Mouse (Mus musculus): ENCODE measurements around the gene Mptx2. TPM values are rescaled to one million over a fixed set of nuclear protein-coding genes. Genes with fewer than 3 reads are reported as not detected.
"Not testable (repeated sequence)": the region's sequence is repeated elsewhere in the genome, so short reads cannot be mapped to it uniquely, and the experiment has no call there.

Gene Mptx2
- total RNA-seq, 1 experiment, result not detected

- TF ChIP-seq ZNF384 (IDR thresholded peaks at IDR 0.05; ENCODE audit: low read depth, low read length), result no peak
- H3K36me3 ChIP-seq (ENCODE audit: control insufficient read depth, insufficient read depth, low read length, poor library complexity, severe bottlenecking), result no peaks in the 10 kb centered on the region
- H3K9ac ChIP-seq (ENCODE audit: insufficient read depth, low read depth, low read length, poor library complexity, severe bottlenecking), result no peak overlapping the region
- no peak overlapping the region for H3K27ac ChIP-seq (ENCODE audit: insufficient read depth, low read depth, low read length, poor library complexity, severe bottlenecking)
- H3K4me1 ChIP-seq (ENCODE audit: control insufficient read depth in 2 of 2, insufficient read depth in 2 of 2, low read length in 2 of 2, poor library complexity in 1 of 2), result no peaks in the 10 kb centered on the region
- DNase-seq (ENCODE audit: low read depth, low spot score), result no peak
- in situ Hi-C loops (cut with MboI; ENCODE audit: low sequenced_read_pairs in 2 of 2, unreplicated experiment in 2 of 2), result no loop called here
- no peaks in the 10 kb centered on the region for H3K9me3 ChIP-seq (ENCODE audit: control insufficient read depth, insufficient read depth, low read depth, low read length)
- no peak overlapping the region for H3K4me3 ChIP-seq (ENCODE audit: insufficient read depth in 1 of 2, low read depth in 1 of 2, low read length in 2 of 2, poor library complexity in 1 of 2, severe bottlenecking in 1 of 2)
Observed at GRCm38 (mm10) chr1:173315725-173316124, 38.1 kb upstream of the Mptx2 start.

DNA sequence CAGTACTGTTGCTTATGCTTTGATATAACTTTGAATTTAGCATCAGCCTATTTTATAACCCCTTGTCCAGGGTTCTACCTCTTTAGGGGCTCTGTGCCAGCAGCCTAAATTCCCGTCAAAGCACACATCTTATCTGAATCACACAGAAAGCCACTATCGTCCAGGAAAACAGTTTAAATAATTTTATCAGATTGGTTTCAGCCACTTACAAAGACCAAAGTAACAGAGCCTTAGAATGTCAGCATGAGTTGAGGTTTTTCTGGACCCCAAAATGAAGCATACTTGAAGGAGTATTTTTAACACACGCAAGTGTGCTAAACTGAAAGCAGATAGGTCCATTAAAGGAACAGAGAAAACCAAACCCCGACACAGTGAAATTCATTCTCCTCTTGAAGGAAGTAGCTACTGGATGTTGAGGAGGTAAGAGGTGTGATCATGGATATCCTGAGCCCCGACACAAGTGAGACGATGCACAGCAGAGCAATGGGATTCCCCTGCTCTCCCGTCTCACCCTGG lies 36.0 kb upstream of the Mptx2 start:
- H3K4me1 ChIP-seq (ENCODE audit: control insufficient read depth in 2 of 2, insufficient read depth in 2 of 2, low read length in 2 of 2, poor library complexity in 1 of 2); in situ Hi-C loops (cut with MboI; ENCODE audit: low sequenced_read_pairs in 2 of 2, unreplicated experiment in 2 of 2); H3K36me3 ChIP-seq (ENCODE audit: control insufficient read depth, insufficient read depth, low read length, poor library complexity, severe bottlenecking); DNase-seq (ENCODE audit: low read depth, low spot score); H3K27ac ChIP-seq (ENCODE audit: insufficient read depth, low read depth, low read length, poor library complexity, severe bottlenecking); H3K9me3 ChIP-seq (ENCODE audit: control insufficient read depth, insufficient read depth, low read depth, low read length); H3K4me3 ChIP-seq (ENCODE audit: insufficient read depth in 1 of 2, low read depth in 1 of 2, low read length in 2 of 2, poor library complexity in 1 of 2, severe bottlenecking in 1 of 2); H3K9ac ChIP-seq (ENCODE audit: insufficient read depth, low read depth, low read length, poor library complexity, severe bottlenecking): not testable (repeated sequence)

GRCm38 (mm10) chr1:173302795-173303194 lies 25.2 kb upstream of the Mptx2 start:
- H3K9me3 ChIP-seq (ENCODE audit: control insufficient read depth, insufficient read depth, low read depth, low read length); H3K4me1 ChIP-seq (ENCODE audit: control insufficient read depth in 2 of 2, insufficient read depth in 2 of 2, low read length in 2 of 2, poor library complexity in 1 of 2); H3K9ac ChIP-seq (ENCODE audit: insufficient read depth, low read depth, low read length, poor library complexity, severe bottlenecking); H3K27ac ChIP-seq (ENCODE audit: insufficient read depth, low read depth, low read length, poor library complexity, severe bottlenecking); H3K36me3 ChIP-seq (ENCODE audit: control insufficient read depth, insufficient read depth, low read length, poor library complexity, severe bottlenecking); DNase-seq (ENCODE audit: low read depth, low spot score); in situ Hi-C loops (cut with MboI; ENCODE audit: low sequenced_read_pairs in 2 of 2, unreplicated experiment in 2 of 2); H3K4me3 ChIP-seq (ENCODE audit: insufficient read depth in 1 of 2, low read depth in 1 of 2, low read length in 2 of 2, poor library complexity in 1 of 2, severe bottlenecking in 1 of 2): not testable (repeated sequence)

- H3K36me3 ChIP-seq (ENCODE audit: control insufficient read depth, insufficient read depth, low read length, poor library complexity, severe bottlenecking), result no peaks in the 10 kb centered on the region
- no peaks in the 10 kb centered on the region for H3K9me3 ChIP-seq (ENCODE audit: control insufficient read depth, insufficient read depth, low read depth, low read length)
- H3K4me1 ChIP-seq (ENCODE audit: control insufficient read depth in 2 of 2, insufficient read depth in 2 of 2, low read length in 2 of 2, poor library complexity in 1 of 2), result no peaks in the 10 kb centered on the region
- no peak within 1 kb of the TSS for H3K4me3 ChIP-seq (ENCODE audit: insufficient read depth in 1 of 2, low read depth in 1 of 2, low read length in 2 of 2, poor library complexity in 1 of 2, severe bottlenecking in 1 of 2)
- no peak within 1 kb of the TSS for H3K27ac ChIP-seq (ENCODE audit: insufficient read depth, low read depth, low read length, poor library complexity, severe bottlenecking)
- no peak for DNase-seq (ENCODE audit: low read depth, low spot score)
- in situ Hi-C loops (cut with MboI; ENCODE audit: low sequenced_read_pairs in 2 of 2, unreplicated experiment in 2 of 2), result no loop called here
- TF ChIP-seq HCFC1 (IDR thresholded peaks at IDR 0.05; ENCODE audit: borderline replicate concordance, insufficient read depth, low read length) (no peak), MAFK (IDR thresholded peaks at IDR 0.05; ENCODE audit: insufficient read depth, low read depth, low read length) (no peak), ZNF384 (IDR thresholded peaks at IDR 0.05; ENCODE audit: low read depth, low read length) (no peak), CHD2 (IDR thresholded peaks at IDR 0.05; ENCODE audit: low read depth, low read length) (no peak), ZC3H11A (IDR thresholded peaks at IDR 0.05; ENCODE audit: borderline replicate concordance, low read depth, low read length) (no peak)
- no peak within 1 kb of the TSS for H3K9ac ChIP-seq (ENCODE audit: insufficient read depth, low read depth, low read length, poor library complexity, severe bottlenecking)
Observed at GRCm38 (mm10) chr1:173265701-173266100, 11.9 kb downstream of the Mptx2 start, which contains the start of gene Olfr418. Olfr418 (plus strand) TSS chr1:173266001.

GRCm38 (mm10) chr1:173249888-173250287 lies 27.7 kb downstream of the Mptx2 start:
- Histone ChIP-seq H3K27ac (ENCODE audit: insufficient read depth, low read depth, low read length, poor library complexity, severe bottlenecking) (no peak overlapping the region), H3K4me3 (ENCODE audit: insufficient read depth in 1 of 2, low read depth in 1 of 2, low read length in 2 of 2, poor library complexity in 1 of 2, severe bottlenecking in 1 of 2) (no peak overlapping the region), H3K9ac (ENCODE audit: insufficient read depth, low read depth, low read length, poor library complexity, severe bottlenecking) (no peak overlapping the region), H3K36me3 (ENCODE audit: control insufficient read depth, insufficient read depth, low read length, poor library complexity, severe bottlenecking) (no peaks in the 10 kb centered on the region), H3K9me3 (ENCODE audit: control insufficient read depth, insufficient read depth, low read depth, low read length) (no peaks in the 10 kb centered on the region), H3K4me1 (ENCODE audit: control insufficient read depth in 2 of 2, insufficient read depth in 2 of 2, low read length in 2 of 2, poor library complexity in 1 of 2) (no peaks in the 10 kb centered on the region)
- in situ Hi-C loops (cut with MboI; ENCODE audit: low sequenced_read_pairs in 2 of 2, unreplicated experiment in 2 of 2), result no loop called here
- no peak for TF ChIP-seq CHD2 (IDR thresholded peaks at IDR 0.05; ENCODE audit: low read depth, low read length)
- no peak for DNase-seq (ENCODE audit: low read depth, low spot score)

GRCm38 (mm10) chr1:173237004-173237403 lies 40.6 kb downstream of the Mptx2 start:
- not testable (repeated sequence) for H3K27ac ChIP-seq (ENCODE audit: insufficient read depth, low read depth, low read length, poor library complexity, severe bottlenecking); H3K36me3 ChIP-seq (ENCODE audit: control insufficient read depth, insufficient read depth, low read length, poor library complexity, severe bottlenecking); H3K4me3 ChIP-seq (ENCODE audit: insufficient read depth in 1 of 2, low read depth in 1 of 2, low read length in 2 of 2, poor library complexity in 1 of 2, severe bottlenecking in 1 of 2); H3K9me3 ChIP-seq (ENCODE audit: control insufficient read depth, insufficient read depth, low read depth, low read length); DNase-seq (ENCODE audit: low read depth, low spot score); H3K4me1 ChIP-seq (ENCODE audit: control insufficient read depth in 2 of 2, insufficient read depth in 2 of 2, low read length in 2 of 2, poor library complexity in 1 of 2); H3K9ac ChIP-seq (ENCODE audit: insufficient read depth, low read depth, low read length, poor library complexity, severe bottlenecking)
- in situ Hi-C loops (cut with MboI; ENCODE audit: low sequenced_read_pairs in 2 of 2, unreplicated experiment in 2 of 2), result loop anchor here in 1 of 2 experiments (10.0 kb wide), 1 partner anchor 1118 kb away; no protein-coding TSS in a partner anchor
